Mouse (Mus musculus): Measurements from ENCODE around the gene Ninl. TPM values are rescaled to one million over a fixed set of nuclear protein-coding genes. Genes with fewer than 3 reads are reported as not detected.
"Not testable (repeated sequence)": the region's sequence is repeated elsewhere in the genome, so short reads cannot be mapped to it uniquely, and the experiment has no call there.

The Ninl gene
- total and polyA plus RNA-seq, 3 experiments, result 0.78 to 1.5 (median 1.4) TPM

DNA sequence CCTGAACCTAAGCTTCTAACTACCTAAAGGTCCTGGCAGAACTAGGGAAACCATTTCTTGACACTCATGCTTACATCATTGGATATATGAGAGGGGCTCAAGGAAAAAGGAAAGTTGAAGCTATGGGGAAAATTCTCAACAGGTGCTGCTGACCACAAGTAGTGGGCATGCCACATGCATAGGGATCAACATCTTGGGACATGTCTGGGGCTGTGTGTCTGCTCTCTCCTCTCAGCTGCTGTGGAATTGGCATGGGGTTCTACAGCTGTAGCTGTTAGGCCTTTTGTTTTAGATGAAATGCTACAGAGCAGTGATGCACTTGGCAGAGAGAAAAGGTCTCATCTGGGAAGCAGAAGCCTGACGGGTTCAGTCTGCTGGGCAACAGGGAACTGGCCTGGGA, 83.3 kb downstream of the Ninl start:
- no peaks in the 10 kb centered on the region for H3K4me1 ChIP-seq (ENCODE audit: control insufficient read depth, insufficient read depth, low read length)
- intact Hi-C loops (cut with DNase I), result no loop called here
- no peaks in the 10 kb centered on the region for H3K27me3 ChIP-seq (ENCODE audit: control insufficient read depth, insufficient read depth, low read length)
- no peaks in the 10 kb centered on the region for H3K36me3 ChIP-seq (ENCODE audit: control insufficient read depth, insufficient read depth, low read length)
- DNase-seq, result no peak
- TF ChIP-seq POLR2A (IDR thresholded peaks at IDR 0.05; ENCODE audit: insufficient read depth, low read depth, low read length) (no peak), EP300 (IDR thresholded peaks at IDR 0.05; ENCODE audit: insufficient read depth, low read depth, low read length) (no peak), CTCF (IDR thresholded peaks at IDR 0.05) (no peak)
- 39% methylated on average over 1 of the region's 1 CpGs for WGBS
- H3K4me3 ChIP-seq, result no peak overlapping the region
- H3K79me2 ChIP-seq (replicated peaks; ENCODE audit: control insufficient read depth, insufficient read depth, low read length), result no peaks in the 10 kb centered on the region
- no peak overlapping the region for H3K27ac ChIP-seq
- no peak overlapping the region for H3K9ac ChIP-seq (ENCODE audit: low read depth, low read length)

DNA sequence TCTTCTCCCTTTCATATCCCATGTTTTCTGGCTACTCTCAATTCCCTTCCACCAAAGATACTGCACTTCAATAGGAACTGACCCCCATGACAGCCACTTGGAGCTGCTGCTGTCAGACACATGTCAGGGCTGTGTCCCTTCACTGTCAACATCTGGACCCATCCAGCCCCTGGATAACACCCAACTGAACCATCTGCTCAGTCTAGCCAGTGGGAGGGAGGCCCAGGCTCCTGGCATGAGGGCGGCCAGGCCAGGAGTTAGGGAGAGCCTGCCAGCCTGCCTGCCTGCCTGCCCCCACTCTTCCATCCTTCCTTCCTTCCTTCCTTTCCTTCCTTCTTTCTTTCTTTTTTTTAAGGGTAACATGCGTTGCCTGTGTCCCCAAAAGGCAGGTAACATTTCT, 88.0 kb downstream of the Ninl start:
- Histone ChIP-seq H3K79me2 (replicated peaks; ENCODE audit: control insufficient read depth, insufficient read depth, low read length) (no peaks in the 10 kb centered on the region), H3K27me3 (ENCODE audit: control insufficient read depth, insufficient read depth, low read length) (no peaks in the 10 kb centered on the region), H3K4me1 (ENCODE audit: control insufficient read depth, insufficient read depth, low read length) (no peaks in the 10 kb centered on the region), H3K27ac (no peak overlapping the region), H3K4me3 (no peak overlapping the region), H3K36me3 (ENCODE audit: control insufficient read depth, insufficient read depth, low read length) (no peaks in the 10 kb centered on the region), H3K9ac (ENCODE audit: low read depth, low read length) (no peak overlapping the region)
- no peak for DNase-seq
- intact Hi-C loops (cut with DNase I), result no loop called here
- 60% methylated on average over 2 of the region's 2 CpGs for WGBS
- TF ChIP-seq POLR2A (IDR thresholded peaks at IDR 0.05; ENCODE audit: insufficient read depth, low read depth, low read length) (no peak), EP300 (IDR thresholded peaks at IDR 0.05; ENCODE audit: insufficient read depth, low read depth, low read length) (no peak), CTCF (IDR thresholded peaks at IDR 0.05) (no peak)

DNA sequence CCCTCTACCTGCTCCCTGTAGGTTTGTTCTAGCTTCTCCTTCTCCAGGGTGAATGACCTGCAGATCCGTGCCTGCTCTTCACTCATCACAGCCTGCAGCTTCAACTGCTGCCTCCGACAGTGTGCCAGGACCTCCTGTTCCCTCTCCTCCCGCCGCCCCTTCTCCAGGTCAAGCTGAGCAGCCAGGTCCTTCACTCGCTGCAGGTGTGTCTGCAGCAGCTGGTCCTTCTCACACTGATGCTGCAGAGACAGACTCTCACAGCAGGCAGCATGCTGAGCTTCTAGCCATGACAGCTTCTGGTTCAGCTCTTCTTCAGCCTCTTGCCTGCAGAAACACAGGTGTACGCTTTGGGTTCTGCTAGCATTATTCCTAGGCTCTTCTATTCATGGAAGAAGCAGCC, 89.1 kb downstream of the Ninl start:
- Histone ChIP-seq H3K36me3 (ENCODE audit: control insufficient read depth, insufficient read depth, low read length) (no peaks in the 10 kb centered on the region), H3K27me3 (ENCODE audit: control insufficient read depth, insufficient read depth, low read length) (no peaks in the 10 kb centered on the region), H3K4me1 (ENCODE audit: control insufficient read depth, insufficient read depth, low read length) (no peaks in the 10 kb centered on the region), H3K79me2 (replicated peaks; ENCODE audit: control insufficient read depth, insufficient read depth, low read length) (no peaks in the 10 kb centered on the region), H3K4me3 (no peak overlapping the region), H3K27ac (no peak overlapping the region), H3K9ac (ENCODE audit: low read depth, low read length) (no peak overlapping the region)
- TF ChIP-seq POLR2A (IDR thresholded peaks at IDR 0.05; ENCODE audit: insufficient read depth, low read depth, low read length), result no peak
- no peak for TF ChIP-seq CTCF (IDR thresholded peaks at IDR 0.05)
- no peak for TF ChIP-seq EP300 (IDR thresholded peaks at IDR 0.05; ENCODE audit: insufficient read depth, low read depth, low read length)
- WGBS, result 92% methylated on average over 6 of the region's 6 CpGs
- intact Hi-C loops (cut with DNase I), result no loop called here
- DNase-seq, result no peak

DNA sequence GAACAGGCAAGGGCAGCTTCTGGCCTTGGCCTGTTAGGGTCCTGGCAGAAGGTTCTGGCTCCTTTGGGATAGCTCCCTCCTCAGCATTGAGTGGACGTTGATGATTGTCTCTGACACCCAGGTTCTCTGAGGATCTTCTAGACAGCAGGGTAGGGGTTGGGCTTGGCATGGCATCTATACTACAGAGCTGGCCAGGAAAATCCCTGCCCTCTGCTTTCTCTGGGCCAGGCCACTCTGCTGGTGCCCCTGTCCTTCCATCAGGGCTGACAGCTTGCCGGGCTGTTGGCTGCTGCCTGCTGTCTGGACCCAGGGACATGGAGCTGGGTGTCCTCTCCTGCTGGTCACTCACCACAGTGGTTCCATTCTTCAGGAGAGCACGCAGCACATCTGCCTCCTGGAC, 89.5 kb downstream of the Ninl start:
- H3K27ac ChIP-seq, result no peak overlapping the region
- no peak overlapping the region for H3K9ac ChIP-seq (ENCODE audit: low read depth, low read length)
- no peaks in the 10 kb centered on the region for H3K36me3 ChIP-seq (ENCODE audit: control insufficient read depth, insufficient read depth, low read length)
- H3K4me1 ChIP-seq (ENCODE audit: control insufficient read depth, insufficient read depth, low read length), result no peaks in the 10 kb centered on the region
- no peaks in the 10 kb centered on the region for H3K79me2 ChIP-seq (replicated peaks; ENCODE audit: control insufficient read depth, insufficient read depth, low read length)
- H3K27me3 ChIP-seq (ENCODE audit: control insufficient read depth, insufficient read depth, low read length), result no peaks in the 10 kb centered on the region
- TF ChIP-seq POLR2A (IDR thresholded peaks at IDR 0.05; ENCODE audit: insufficient read depth, low read depth, low read length) (no peak), EP300 (IDR thresholded peaks at IDR 0.05; ENCODE audit: insufficient read depth, low read depth, low read length) (no peak), CTCF (IDR thresholded peaks at IDR 0.05) (no peak)
- intact Hi-C loops (cut with DNase I), result no loop called here
- WGBS, result 89% methylated on average over 3 of the region's 3 CpGs
- no peak overlapping the region for H3K4me3 ChIP-seq
- DNase-seq, result no peak

DNA sequence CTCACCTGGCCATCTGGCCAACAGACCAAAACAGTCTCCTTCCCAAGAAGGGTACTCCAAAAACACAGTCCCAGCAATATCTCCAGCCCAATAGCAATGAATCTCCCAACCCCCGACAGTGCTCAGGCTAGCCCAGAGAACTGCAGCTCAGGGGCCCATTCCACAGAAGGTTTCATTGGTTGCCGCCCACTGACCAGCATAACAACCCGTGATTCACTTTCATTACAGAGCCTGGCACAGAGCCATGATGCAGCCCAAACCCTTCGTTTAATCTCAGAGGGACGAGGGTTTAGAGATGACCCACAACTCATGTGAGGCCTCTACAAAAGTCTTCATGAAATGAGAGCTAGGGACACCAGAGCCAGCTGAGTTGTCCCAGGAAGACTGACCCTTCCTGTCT, 90.4 kb downstream of the Ninl start:
- no peaks in the 10 kb centered on the region for H3K4me1 ChIP-seq (ENCODE audit: control insufficient read depth, insufficient read depth, low read length)
- intact Hi-C loops (cut with DNase I), result no loop called here
- no peak overlapping the region for H3K9ac ChIP-seq (ENCODE audit: low read depth, low read length)
- H3K27ac ChIP-seq, result no peak overlapping the region
- no peak overlapping the region for H3K4me3 ChIP-seq
- WGBS, result 57% methylated on average over 5 of the region's 5 CpGs
- no peaks in the 10 kb centered on the region for H3K36me3 ChIP-seq (ENCODE audit: control insufficient read depth, insufficient read depth, low read length)
- H3K27me3 ChIP-seq (ENCODE audit: control insufficient read depth, insufficient read depth, low read length), result no peaks in the 10 kb centered on the region
- TF ChIP-seq POLR2A (IDR thresholded peaks at IDR 0.05; ENCODE audit: insufficient read depth, low read depth, low read length) (no peak), CTCF (IDR thresholded peaks at IDR 0.05) (no peak), EP300 (IDR thresholded peaks at IDR 0.05; ENCODE audit: insufficient read depth, low read depth, low read length) (no peak)
- no peaks in the 10 kb centered on the region for H3K79me2 ChIP-seq (replicated peaks; ENCODE audit: control insufficient read depth, insufficient read depth, low read length)
- no peak for DNase-seq

DNA sequence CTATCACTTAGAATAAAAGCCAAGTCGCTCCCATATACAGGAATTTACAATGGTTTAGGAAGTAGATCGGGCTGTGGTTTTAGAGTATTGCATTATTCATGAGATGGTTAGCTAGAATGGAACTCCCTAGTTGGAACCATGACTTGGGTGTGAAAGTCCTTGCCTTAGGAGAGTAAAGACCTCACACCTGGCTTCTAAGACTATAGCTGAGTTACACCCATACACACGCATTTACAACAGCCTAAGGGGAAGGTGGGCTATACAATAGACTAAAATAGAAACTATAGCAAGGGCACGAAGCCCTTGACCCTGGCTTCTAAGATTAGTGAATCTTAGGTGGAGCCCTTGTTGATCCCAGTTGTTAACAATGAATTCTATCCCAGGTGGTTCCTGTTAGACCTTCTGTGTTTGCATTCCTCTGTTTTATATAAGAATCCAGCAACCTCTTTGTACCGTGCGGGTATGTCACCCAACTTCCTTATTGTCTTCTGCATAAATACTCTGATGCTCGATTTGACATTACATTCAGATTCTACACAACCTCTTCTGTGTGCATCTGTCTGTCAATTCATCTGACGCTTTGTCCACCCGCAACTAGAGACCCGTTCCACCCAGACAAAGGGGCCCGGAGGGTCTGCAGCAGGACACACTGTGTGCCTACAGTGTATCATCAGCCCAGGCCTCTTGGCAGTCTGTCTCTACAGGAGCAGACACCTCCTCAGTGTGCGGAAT, 91.1 kb downstream of the Ninl start:
- DNase-seq; H3K36me3 ChIP-seq (ENCODE audit: control insufficient read depth, insufficient read depth, low read length); H3K27ac ChIP-seq; H3K4me1 ChIP-seq (ENCODE audit: control insufficient read depth, insufficient read depth, low read length); H3K4me3 ChIP-seq; H3K27me3 ChIP-seq (ENCODE audit: control insufficient read depth, insufficient read depth, low read length); H3K9ac ChIP-seq (ENCODE audit: low read depth, low read length); H3K79me2 ChIP-seq (replicated peaks; ENCODE audit: control insufficient read depth, insufficient read depth, low read length); intact Hi-C loops (cut with DNase I): not testable (repeated sequence)
- WGBS, result 85% methylated on average over 12 of the region's 12 CpGs

DNA sequence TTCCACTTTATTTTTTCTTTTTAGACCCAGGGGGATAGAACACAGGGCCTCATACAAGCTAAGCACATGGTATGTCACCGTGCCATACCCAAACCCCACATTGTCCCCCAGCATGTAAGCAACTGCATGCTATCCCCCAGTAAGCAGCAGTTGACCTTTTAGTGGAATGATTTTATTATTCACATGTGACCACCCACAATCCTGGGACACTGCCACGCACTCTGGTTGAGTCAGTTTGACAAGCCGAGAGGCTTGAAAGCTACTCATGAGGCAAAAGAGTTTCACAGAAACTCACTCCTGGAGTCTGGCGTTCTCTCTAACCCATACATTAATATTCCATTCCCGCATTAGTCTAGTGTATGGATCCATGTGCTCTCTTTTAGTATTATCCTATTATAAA, 91.8 kb downstream of the Ninl start:
- 89% methylated on average over 5 of the region's 5 CpGs for WGBS
- DNase-seq; H3K4me1 ChIP-seq (ENCODE audit: control insufficient read depth, insufficient read depth, low read length); H3K9ac ChIP-seq (ENCODE audit: low read depth, low read length); H3K79me2 ChIP-seq (replicated peaks; ENCODE audit: control insufficient read depth, insufficient read depth, low read length); H3K27me3 ChIP-seq (ENCODE audit: control insufficient read depth, insufficient read depth, low read length); intact Hi-C loops (cut with DNase I); H3K36me3 ChIP-seq (ENCODE audit: control insufficient read depth, insufficient read depth, low read length); H3K4me3 ChIP-seq; H3K27ac ChIP-seq: not testable (repeated sequence)
